Mouse (Mus musculus) heart, adult 2 months (tissue): ENCODE measurements at regions not wholly inside any gene's neighbourhood (a gene's known extent, or its start where the extent isn't known, plus 50 kb on each side); places are given as distances from the start of the nearest gene placed in this dataset.

ENCODE experiments used
- CTCF ChIP-seq: fragments of 200-600 bp; IDR thresholded peaks from 2 replicates; pipeline ENCODE4 v1.8.1; 2022; ENCODE audit warnings: antibody characterized with exemption, mild to moderate bottlenecking, moderate library complexity
- EP300 ChIP-seq: fragments of 200-500 bp; IDR thresholded peaks from 2 replicates; pipeline ENCODE4 v1.6.1; 2011; ENCODE audit warnings: low read depth, low read length, control low read depth; ENCODE audit not compliant: insufficient read depth
- POLR2A ChIP-seq: fragments of 200-500 bp; IDR thresholded peaks from 2 replicates; pipeline ENCODE4 v1.6.1; 2011; ENCODE audit warnings: mild to moderate bottlenecking, low read depth, low read length, control low read depth; ENCODE audit not compliant: insufficient read depth

DNA sequence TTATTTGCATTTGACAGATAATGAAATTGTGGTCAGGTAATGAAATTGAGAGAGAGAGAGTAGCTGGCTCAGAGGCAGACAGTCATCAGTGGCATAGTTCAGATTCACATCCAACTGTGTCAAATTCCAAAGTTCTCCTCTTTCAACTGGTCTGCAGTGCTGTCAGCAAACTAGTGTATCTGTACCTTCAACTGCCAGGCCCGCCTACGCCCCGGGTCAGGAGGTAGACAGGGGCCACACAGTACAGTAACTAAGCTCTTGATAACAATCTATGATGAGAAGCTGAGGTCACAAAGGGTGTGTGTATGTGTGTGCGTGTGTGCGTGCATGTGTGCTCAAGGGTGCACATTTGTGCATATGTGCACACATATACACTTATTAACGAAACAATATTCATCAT, 236.1 kb upstream of the Klf4 start:
- TF ChIP-seq CTCF, result no peak
- no peak for TF ChIP-seq POLR2A
- TF ChIP-seq EP300, result no peak
